Mouse (Mus musculus) cerebellum, adult 2 months (tissue): ENCODE data around the gene Rab25. TPM values are rescaled to one million over a fixed set of nuclear protein-coding genes. Genes with fewer than 3 reads are reported as not detected.

Source experiments
- DNase-seq, 2 experiments: peaks; one replicate each; pipeline ENCODE4 v3.0.0; 2021
- H3K27ac ChIP-seq: fragments of 200-500 bp; 2 replicates; pipeline ENCODE4 v1.5.1; 2012; ENCODE audit warnings: low read length, control low read depth, inconsistent platforms; ENCODE audit not compliant: insufficient read depth
- H3K27me3 ChIP-seq: fragments of 200-500 bp; 2 replicates; pipeline ENCODE4 v1.6.1; 2012; ENCODE audit warnings: inconsistent platforms, mild to moderate bottlenecking, low read length, moderate library complexity; ENCODE audit not compliant: control insufficient read depth, insufficient read depth
- H3K4me1 ChIP-seq: fragments of 200-500 bp; 2 replicates; pipeline ENCODE4 v1.6.1; 2011; ENCODE audit warnings: low read length; ENCODE audit not compliant: control insufficient read depth, insufficient read depth
- H3K4me3 ChIP-seq: fragments of 200-500 bp; replicated peaks from 2 replicates; pipeline ENCODE3; 2011; ENCODE audit warnings: mild to moderate bottlenecking, low read depth, low read length, control low read depth; ENCODE audit not compliant: insufficient read depth
- CTCF ChIP-seq: fragments of 200-500 bp; IDR thresholded peaks from 2 replicates; pipeline ENCODE4 v1.5.1; 2011; ENCODE audit warnings: low read depth, mild to moderate bottlenecking, control low read depth, low read length, moderate library complexity, borderline replicate concordance; ENCODE audit not compliant: insufficient read depth
- POLR2A ChIP-seq: fragments of 200-500 bp; IDR thresholded peaks from 2 replicates; pipeline ENCODE4 v1.6.1; 2011; ENCODE audit warnings: low read length, control low read depth, borderline replicate concordance; ENCODE audit not compliant: insufficient read depth
- WGBS: fragments of 180-500 bp; shearing (Covaris S2); methylation state at CpG from one replicate; pipeline ENCODE4 v1.1.7; 2018; 5-methylcytosine and 5-hydroxymethylcytosine counted together
- polyA plus RNA-seq: library from polyadenylated mRNA; depleted of rRNA; stranded (reverse); fragments of >200 nt; gene quantifications from 2 replicates; pipeline ENCODE4 v1.2.3, GENCODE M21; 2012

The Rab25 gene
- polyA plus RNA-seq, 1 experiment = 1.4 TPM

- Histone ChIP-seq H3K27ac (no peak overlapping the region), H3K27me3 (no peaks in the 10 kb centered on the region), H3K4me3 (no peak overlapping the region), H3K4me1 (no peaks in the 10 kb centered on the region; the same call in 1 of the 2 replicates)
- WGBS = 32% methylated on average over 9 of the region's 9 CpGs
- peak; percentile 53 to 69 for DNase-seq
- TF ChIP-seq CTCF = peak; percentile 85
- TF ChIP-seq POLR2A = no peak
Measured at GRCm38 (mm10) chr3:88521803-88522331, 26.2 kb downstream of the Rab25 start.

- TF ChIP-seq CTCF (no peak), POLR2A (no peak)
- 89% methylated on average over 6 of the region's 6 CpGs for WGBS
Measured at GRCm38 (mm10) chr3:88521156-88521555, 26.9 kb downstream of the Rab25 start.

GRCm38 (mm10) chr3:88520078-88520477, 28.0 kb downstream of the Rab25 start:
- TF ChIP-seq POLR2A (no peak), CTCF (no peak)
- H3K4me3 ChIP-seq = no peak overlapping the region

More at GRCm38 (mm10) chr3:88521156-88521555, 26.9 kb downstream of the Rab25 start:
- no peak overlapping the region for H3K27ac ChIP-seq
- H3K27me3 ChIP-seq = no peaks in the 10 kb centered on the region
- H3K4me3 ChIP-seq = no peak overlapping the region
- no peaks in the 10 kb centered on the region; the same call in 1 of the 2 replicates for H3K4me1 ChIP-seq
- DNase-seq = no peak

GRCm38 (mm10) chr3:88518411-88518810, 29.7 kb downstream of the Rab25 start:
- H3K4me3 ChIP-seq = no peak overlapping the region
- no peaks in the 10 kb centered on the region for H3K27me3 ChIP-seq
- H3K27ac ChIP-seq = no peak overlapping the region
- no peaks in the 10 kb centered on the region for H3K4me1 ChIP-seq
- WGBS = 91% methylated on average over 4 of the region's 4 CpGs
- TF ChIP-seq CTCF (no peak), POLR2A (no peak)
- no peak for DNase-seq

More at GRCm38 (mm10) chr3:88520078-88520477, 28.0 kb downstream of the Rab25 start:
- H3K27ac ChIP-seq = no peak overlapping the region
- no peaks in the 10 kb centered on the region; the same call in 1 of the 2 replicates for H3K4me1 ChIP-seq
- DNase-seq = no peak
- no peaks in the 10 kb centered on the region for H3K27me3 ChIP-seq
- WGBS = 88% methylated on average over 2 of the region's 2 CpGs

GRCm38 (mm10) chr3:88516407-88516806, 31.7 kb downstream of the Rab25 start:
- Histone ChIP-seq H3K4me1 (no peaks in the 10 kb centered on the region), H3K27me3 (no peaks in the 10 kb centered on the region), H3K27ac (no peak overlapping the region), H3K4me3 (no peak overlapping the region)
- WGBS = 88% methylated on average over 2 of the region's 2 CpGs
- DNase-seq = no peak
- TF ChIP-seq CTCF (no peak), POLR2A (no peak)

GRCm38 (mm10) chr3:88515095-88515386, 33.1 kb downstream of the Rab25 start:
- DNase-seq = no peak
- no peaks in the 10 kb centered on the region for H3K4me1 ChIP-seq
- no peaks in the 10 kb centered on the region for H3K27me3 ChIP-seq
- no peak overlapping the region for H3K27ac ChIP-seq
- H3K4me3 ChIP-seq = no peak overlapping the region
- 100% methylated on average over 2 of the region's 2 CpGs for WGBS
- no peak for TF ChIP-seq CTCF
- TF ChIP-seq POLR2A = no peak

GRCm38 (mm10) chr3:88514231-88515094, 33.6 kb downstream of the Rab25 start:
- WGBS = 76% methylated on average over 10 of the region's 10 CpGs
- TF ChIP-seq POLR2A = no peak
- no peak for TF ChIP-seq CTCF
- Histone ChIP-seq H3K27ac (no peak overlapping the region), H3K4me3 (no peak overlapping the region), H3K4me1 (peaks cover under 1% of the 10 kb centered on the region; the same call in 1 of the 2 replicates), H3K27me3 (no peaks in the 10 kb centered on the region)
- no peak for DNase-seq

- WGBS = 86% methylated on average over 7 of the region's 7 CpGs
- H3K27me3 ChIP-seq = no peaks in the 10 kb centered on the region
- no peak for TF ChIP-seq CTCF
- TF ChIP-seq POLR2A = no peak
- H3K27ac ChIP-seq = no peak overlapping the region
- DNase-seq = no peak
- H3K4me1 ChIP-seq = peaks cover 3% of the 10 kb centered on the region; the same call in 1 of the 2 replicates
- H3K4me3 ChIP-seq = no peak overlapping the region
Measured at GRCm38 (mm10) chr3:88513546-88514115, 34.5 kb downstream of the Rab25 start.
